Mouse (Mus musculus): ENCODE measurements around the gene Tyrobp. TPM values are rescaled to one million over a fixed set of nuclear protein-coding genes. Genes with fewer than 3 reads are reported as not detected.
A peak's percentile ranks its signal among the peaks of the same experiment; 100 is the strongest.

Gene Tyrobp
- polyA plus RNA-seq, 1 experiment from 2014 or later: 28.7 TPM

- Histone ChIP-seq H3K4me1 (peaks cover 7% of the 10 kb centered on the region), H3K9ac (no peak overlapping the region), H3K36me3 (no peaks in the 10 kb centered on the region), H3K4me3 (no peak overlapping the region), H3K27me3 (replicated peaks) (peaks cover 74% of the 10 kb centered on the region), H3K27ac (replicated peaks) (no peak overlapping the region), H3K4me2 (no peak overlapping the region), H3K9me3 (no peaks in the 10 kb centered on the region)
- no peak for ATAC-seq (ENCODE audit: extremely low read depth, insufficient number of reproducible peaks, low FRiP score, low TSS enrichment)
- 63% methylated on average over 7 of the region's 7 CpGs for WGBS
Observed at GRCm38 (mm10) chr7:30450241-30450640, 36.7 kb downstream of the Tyrobp start.

DNA sequence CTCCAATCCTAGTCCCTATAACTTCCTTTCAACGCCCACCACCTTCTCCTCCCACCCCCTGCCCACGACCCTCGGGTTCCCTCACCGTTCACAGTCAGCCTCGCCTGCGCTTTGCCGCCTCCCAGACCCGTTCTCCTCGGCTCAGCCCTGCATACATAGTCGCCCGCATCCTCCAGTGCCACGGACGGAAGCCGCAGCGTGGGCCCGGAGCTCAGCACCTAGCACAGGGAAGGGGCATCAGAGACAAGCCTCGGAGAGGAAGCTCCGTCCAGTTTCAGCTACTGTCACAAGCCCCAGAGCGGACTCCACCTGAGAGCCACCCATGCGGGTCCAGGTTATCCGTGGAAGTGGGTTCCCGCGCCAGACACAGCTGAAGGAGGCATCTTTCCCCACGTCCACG lies 39.8 kb downstream of the Tyrobp start:
- no peak overlapping the region for H3K9ac ChIP-seq
- H3K27ac ChIP-seq (replicated peaks): no peak overlapping the region
- H3K27me3 ChIP-seq (replicated peaks): peaks cover 89% of the 10 kb centered on the region
- peak overlapping the region; percentile 39; the same call in 1 of the 2 replicates for H3K4me2 ChIP-seq
- no peaks in the 10 kb centered on the region for H3K36me3 ChIP-seq
- no peak overlapping the region for H3K4me3 ChIP-seq
- no peak for ATAC-seq (ENCODE audit: extremely low read depth, insufficient number of reproducible peaks, low FRiP score, low TSS enrichment)
- H3K4me1 ChIP-seq: peaks cover 17% of the 10 kb centered on the region
- WGBS: 23% methylated on average over 24 of the region's 25 CpGs
- no peaks in the 10 kb centered on the region for H3K9me3 ChIP-seq

GRCm38 (mm10) chr7:30453766-30454165 lies 40.2 kb downstream of the Tyrobp start:
- WGBS: 3% methylated on average over 25 of the region's 25 CpGs
- H3K4me1 ChIP-seq: peaks cover 17% of the 10 kb centered on the region
- H3K9ac ChIP-seq: no peak overlapping the region
- no peak overlapping the region for H3K27ac ChIP-seq (replicated peaks)
- H3K4me3 ChIP-seq: peak overlapping the region; percentile 26
- H3K27me3 ChIP-seq (replicated peaks): peaks cover 93% of the 10 kb centered on the region
- H3K9me3 ChIP-seq: no peaks in the 10 kb centered on the region
- H3K4me2 ChIP-seq: peak overlapping the region; percentile 39
- no peak for ATAC-seq (ENCODE audit: extremely low read depth, insufficient number of reproducible peaks, low FRiP score, low TSS enrichment)
- no peaks in the 10 kb centered on the region for H3K36me3 ChIP-seq

DNA sequence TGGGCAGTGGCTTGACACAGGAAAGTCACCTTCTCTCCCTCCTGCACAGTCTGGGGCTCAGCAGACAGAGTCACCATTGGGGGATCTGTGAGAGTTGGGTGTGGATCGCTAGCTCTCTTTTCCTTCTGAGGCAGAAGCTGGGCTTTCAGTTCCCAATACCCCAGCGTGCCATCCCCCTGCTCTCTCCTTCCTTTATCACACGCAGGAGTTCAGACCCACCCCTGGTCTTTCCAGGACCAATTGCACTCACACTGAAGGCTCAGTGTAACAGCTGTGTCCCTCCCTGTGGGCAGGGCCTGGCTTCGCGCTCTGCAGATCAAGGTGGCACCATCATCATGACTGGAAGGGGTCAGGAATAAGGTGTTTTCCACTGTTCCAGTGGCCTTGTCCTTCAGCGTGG lies 40.7 kb downstream of the Tyrobp start:
- Histone ChIP-seq H3K4me2 (0 out of 2 replicates have a peak overlapping the region, but pooled peaks have one; percentile 39), H3K27ac (replicated peaks) (no peak overlapping the region), H3K4me1 (peaks cover 17% of the 10 kb centered on the region), H3K4me3 (peak overlapping the region; percentile 26), H3K27me3 (replicated peaks) (peaks cover 98% of the 10 kb centered on the region), H3K9ac (no peak overlapping the region), H3K36me3 (no peaks in the 10 kb centered on the region), H3K9me3 (no peaks in the 10 kb centered on the region)
- 17% methylated on average over 6 of the region's 6 CpGs for WGBS
- ATAC-seq (ENCODE audit: extremely low read depth, insufficient number of reproducible peaks, low FRiP score, low TSS enrichment): no peak

- Histone ChIP-seq H3K4me2 (peak overlapping the region; percentile 46), H3K27ac (replicated peaks) (no peak overlapping the region), H3K9ac (no peak overlapping the region), H3K9me3 (no peaks in the 10 kb centered on the region), H3K4me1 (peaks cover 17% of the 10 kb centered on the region), H3K36me3 (no peaks in the 10 kb centered on the region), H3K27me3 (replicated peaks) (peaks cover 100% of the 10 kb centered on the region), H3K4me3 (peak overlapping the region; percentile 27)
- WGBS: 2% methylated on average over 9 of the region's 9 CpGs
- no peak for ATAC-seq (ENCODE audit: extremely low read depth, insufficient number of reproducible peaks, low FRiP score, low TSS enrichment)
Observed at GRCm38 (mm10) chr7:30456487-30456886, 42.9 kb downstream of the Tyrobp start.

DNA sequence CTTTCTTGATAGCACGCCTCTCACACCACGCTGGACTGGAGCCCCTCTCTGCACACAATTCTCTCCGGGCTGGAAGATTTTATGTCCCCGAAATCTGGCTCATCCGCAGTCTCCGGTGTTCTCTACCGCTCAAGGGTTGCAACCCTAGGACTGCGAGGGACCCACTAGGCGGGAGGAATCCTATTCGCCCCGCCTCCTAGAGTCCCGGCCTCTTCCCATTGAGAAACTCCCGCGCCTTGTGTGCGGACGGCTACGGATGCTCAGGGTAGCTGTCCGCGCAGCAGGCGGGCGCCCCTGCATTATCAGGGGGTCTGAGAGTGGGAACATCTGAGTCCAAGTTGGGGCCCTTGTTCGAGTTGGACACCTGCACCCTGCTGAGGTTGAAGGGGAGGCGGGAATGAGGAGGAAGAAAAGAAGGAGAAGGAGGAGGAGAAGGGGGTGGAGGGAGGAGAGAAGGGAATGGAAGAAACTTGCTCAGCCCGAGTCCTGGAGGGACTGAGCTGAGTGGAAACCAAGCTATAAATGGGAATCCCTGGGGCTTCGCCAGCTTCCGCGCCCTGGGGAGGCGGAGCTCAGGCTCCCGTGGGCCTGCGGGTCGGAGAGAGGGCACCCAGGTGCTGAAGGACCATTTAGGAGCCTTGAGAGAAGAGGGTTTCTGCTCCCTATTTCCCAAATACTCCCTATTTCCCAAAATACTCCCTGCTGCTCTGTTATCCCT lies 43.5 kb downstream of the Tyrobp start:
- H3K4me3 ChIP-seq: peak overlapping the region; percentile 27
- peaks cover 100% of the 10 kb centered on the region for H3K27me3 ChIP-seq (replicated peaks)
- no peaks in the 10 kb centered on the region for H3K9me3 ChIP-seq
- under 1% methylated on average over 31 of the region's 31 CpGs for WGBS
- H3K9ac ChIP-seq: no peak overlapping the region
- H3K27ac ChIP-seq (replicated peaks): no peak overlapping the region
- peak overlapping the region; percentile 46 for H3K4me2 ChIP-seq
- no peak for ATAC-seq (ENCODE audit: extremely low read depth, insufficient number of reproducible peaks, low FRiP score, low TSS enrichment)
- peaks cover 17% of the 10 kb centered on the region for H3K4me1 ChIP-seq
- no peaks in the 10 kb centered on the region for H3K36me3 ChIP-seq

GRCm38 (mm10) chr7:30457629-30458330 lies 44.2 kb downstream of the Tyrobp start, which contains the start of the genes Kirrel2 and Nphs1:
Gene Kirrel2 (minus strand): TSS chr7:30457690.
Gene Nphs1 (plus strand): TSS chr7:30458315.
- H3K4me2 ChIP-seq: peak within 1 kb of the TSS; percentile 46
- H3K27ac ChIP-seq (replicated peaks): no peak within 1 kb of the TSS
- H3K4me3 ChIP-seq: peak within 1 kb of the TSS; percentile 27
- H3K9ac ChIP-seq: no peak within 1 kb of the TSS
- peaks cover 17% of the 10 kb centered on the region for H3K4me1 ChIP-seq
- no peak for ATAC-seq (ENCODE audit: extremely low read depth, insufficient number of reproducible peaks, low FRiP score, low TSS enrichment)
- H3K36me3 ChIP-seq: no peaks in the 10 kb centered on the region
- 4% methylated on average over 16 of the region's 16 CpGs for WGBS
- no peaks in the 10 kb centered on the region for H3K9me3 ChIP-seq
- peaks cover 100% of the 10 kb centered on the region for H3K27me3 ChIP-seq (replicated peaks)

DNA sequence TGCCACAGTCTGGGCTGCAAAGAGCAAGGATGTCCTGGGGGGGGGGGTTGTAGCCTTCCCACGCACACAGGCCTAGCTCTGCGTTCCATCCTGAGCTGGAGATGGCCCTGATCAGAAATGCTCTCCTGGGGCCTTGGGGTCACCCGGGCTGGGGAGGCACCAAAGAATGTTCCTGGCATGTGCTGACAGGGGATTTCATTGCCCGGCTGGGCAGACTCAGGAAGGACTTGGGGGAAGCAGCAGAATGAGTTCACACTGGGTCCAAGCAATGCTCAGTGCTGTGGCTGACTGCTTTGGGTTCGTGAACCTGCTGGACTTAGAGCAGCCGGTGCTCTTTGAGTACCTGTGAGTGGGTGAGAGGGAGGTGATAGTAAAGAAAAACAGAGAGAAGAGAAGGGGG lies 45.9 kb downstream of the Tyrobp start:
- H3K9me3 ChIP-seq: no peaks in the 10 kb centered on the region
- ATAC-seq (ENCODE audit: extremely low read depth, insufficient number of reproducible peaks, low FRiP score, low TSS enrichment): no peak
- H3K9ac ChIP-seq: no peak overlapping the region
- WGBS: 28% methylated on average over 6 of the region's 6 CpGs
- peaks cover 100% of the 10 kb centered on the region for H3K27me3 ChIP-seq (replicated peaks)
- peaks cover 13% of the 10 kb centered on the region for H3K4me1 ChIP-seq
- H3K36me3 ChIP-seq: no peaks in the 10 kb centered on the region
- H3K4me2 ChIP-seq: no peak overlapping the region
- H3K27ac ChIP-seq (replicated peaks): no peak overlapping the region
- no peak overlapping the region for H3K4me3 ChIP-seq

GRCm38 (mm10) chr7:30463568-30463967 lies 50.0 kb downstream of the Tyrobp start:
- no peak for ATAC-seq (ENCODE audit: extremely low read depth, insufficient number of reproducible peaks, low FRiP score, low TSS enrichment)

GRCm38 (mm10) chr7:30463996-30464395 lies 50.4 kb downstream of the Tyrobp start:
- Histone ChIP-seq H3K4me2 (no peak overlapping the region), H3K9ac (no peak overlapping the region), H3K27me3 (replicated peaks) (peaks cover 97% of the 10 kb centered on the region), H3K4me1 (peaks cover 5% of the 10 kb centered on the region; the same call in 1 of the 2 replicates), H3K27ac (replicated peaks) (no peak overlapping the region), H3K4me3 (no peak overlapping the region), H3K9me3 (no peaks in the 10 kb centered on the region), H3K36me3 (no peaks in the 10 kb centered on the region)
- ATAC-seq (ENCODE audit: extremely low read depth, insufficient number of reproducible peaks, low FRiP score, low TSS enrichment): no peak
- WGBS: 21% methylated on average over 4 of the region's 4 CpGs

More at GRCm38 (mm10) chr7:30463568-30463967, 50.0 kb downstream of the Tyrobp start:
- Histone ChIP-seq H3K4me3 (no peak overlapping the region), H3K36me3 (no peaks in the 10 kb centered on the region), H3K27me3 (replicated peaks) (peaks cover 100% of the 10 kb centered on the region), H3K4me1 (peaks cover 5% of the 10 kb centered on the region; the same call in 1 of the 2 replicates), H3K9me3 (no peaks in the 10 kb centered on the region), H3K27ac (replicated peaks) (no peak overlapping the region), H3K4me2 (no peak overlapping the region), H3K9ac (no peak overlapping the region)
- 31% methylated on average over 7 of the region's 7 CpGs for WGBS

- no peak overlapping the region for H3K4me3 ChIP-seq
- H3K36me3 ChIP-seq: no peaks in the 10 kb centered on the region
- no peaks in the 10 kb centered on the region for H3K9me3 ChIP-seq
- H3K9ac ChIP-seq: no peak overlapping the region
- H3K27me3 ChIP-seq (replicated peaks): peaks cover 96% of the 10 kb centered on the region
- no peak for ATAC-seq (ENCODE audit: extremely low read depth, insufficient number of reproducible peaks, low FRiP score, low TSS enrichment)
- H3K4me1 ChIP-seq: peaks cover 5% of the 10 kb centered on the region; the same call in 1 of the 2 replicates
- WGBS: 11% methylated on average over 6 of the region's 6 CpGs
- no peak overlapping the region for H3K4me2 ChIP-seq
- no peak overlapping the region for H3K27ac ChIP-seq (replicated peaks)
Observed at GRCm38 (mm10) chr7:30464816-30465300, 51.3 kb downstream of the Tyrobp start.

All from heart, embryonic 13.5 days (tissue).